Mouse (Mus musculus): ENCODE data around the gene 1700042G07Rik.
A peak's percentile ranks its signal among the peaks of the same experiment; 100 is the strongest.

Gene 1700042G07Rik

GRCm38 (mm10) chr4:116173072-116173471, at the start of gene 1700042G07Rik, which contains the start of gene Gm49337:
Gene 1700042G07Rik (plus strand): TSS chr4:116173372.
Gene Gm49337 (plus strand): TSS chr4:116173384.
- DNase-seq (ENCODE audit: low spot score): no peak

DNA sequence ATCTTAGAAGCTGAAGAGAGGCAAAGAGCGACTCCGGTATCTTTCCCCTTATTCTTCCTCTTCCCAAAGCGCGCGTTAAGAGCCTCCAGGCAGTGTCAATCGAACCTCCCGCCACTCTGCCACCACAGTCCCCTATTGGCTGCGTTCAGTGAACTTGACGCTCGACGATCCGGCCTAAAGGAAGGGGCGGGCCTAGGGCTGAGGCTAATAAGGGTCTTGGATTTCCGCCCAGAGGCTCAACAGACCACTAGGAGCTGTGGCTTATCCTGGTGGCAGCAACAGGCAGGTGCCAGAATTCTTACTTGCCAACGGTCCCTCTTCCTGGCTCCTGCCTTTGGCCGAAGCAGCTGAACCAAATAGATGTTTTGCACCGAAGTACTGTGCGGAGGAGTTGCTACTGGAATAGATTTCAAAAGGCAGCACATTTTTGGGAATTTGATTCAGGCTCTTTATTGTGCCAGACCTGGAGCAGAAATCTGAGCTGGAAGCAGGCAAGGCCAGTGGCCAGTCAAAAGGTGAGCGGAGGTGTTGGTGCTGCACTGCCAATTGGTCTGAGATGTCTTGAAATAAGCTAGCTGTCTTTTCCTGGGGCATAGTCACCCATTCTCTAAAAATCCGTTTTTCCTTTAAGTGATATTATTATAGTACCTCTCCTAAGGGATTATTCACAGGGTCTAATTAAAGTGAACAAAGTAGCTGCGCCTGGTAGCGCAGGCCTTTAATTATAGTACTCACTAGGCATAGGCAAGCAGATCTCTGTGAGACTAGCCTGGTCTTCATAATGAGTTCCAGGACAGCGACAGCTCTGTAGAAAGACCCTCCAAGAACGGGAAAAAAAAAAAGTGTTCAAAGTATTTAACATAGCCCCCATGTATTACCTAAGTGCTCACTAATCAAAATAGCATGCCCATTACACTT, 49.3 kb upstream of the 1700042G07Rik start, which contains the start of the genes Rad54l and Pomgnt1:
Gene Rad54l (minus strand): TSS at position 89 of the 918 bp plus-strand sequence.
Gene Pomgnt1 (plus strand): TSS at position 239 of the 918 bp plus-strand sequence.
- peak; percentile 18 for DNase-seq (ENCODE audit: low spot score)

- DNase-seq (ENCODE audit: low spot score): no peak
Measured at GRCm38 (mm10) chr4:116125803-116126386, 47.3 kb upstream of the 1700042G07Rik start.

DNA sequence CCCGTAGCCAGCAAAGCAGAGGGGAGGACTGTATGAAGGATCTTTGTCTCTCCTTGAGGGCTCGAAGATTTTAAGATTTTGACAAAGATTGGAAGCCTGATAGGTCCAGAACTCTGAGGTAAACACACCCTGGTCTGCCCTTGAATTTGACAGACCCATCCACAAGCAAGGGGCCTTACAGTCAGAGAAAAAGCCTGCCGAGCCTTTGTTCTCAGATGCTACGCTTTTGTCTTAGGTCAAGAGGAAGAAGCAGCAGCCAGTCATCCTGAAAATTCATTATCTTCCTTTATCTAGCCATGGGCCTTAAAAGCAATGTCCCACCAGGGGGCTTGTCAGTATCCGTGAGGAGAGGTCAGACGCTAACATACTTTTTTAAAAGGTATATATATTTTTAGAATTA, 45.2 kb upstream of the 1700042G07Rik start:
- no peak for DNase-seq (ENCODE audit: low spot score)

DNA sequence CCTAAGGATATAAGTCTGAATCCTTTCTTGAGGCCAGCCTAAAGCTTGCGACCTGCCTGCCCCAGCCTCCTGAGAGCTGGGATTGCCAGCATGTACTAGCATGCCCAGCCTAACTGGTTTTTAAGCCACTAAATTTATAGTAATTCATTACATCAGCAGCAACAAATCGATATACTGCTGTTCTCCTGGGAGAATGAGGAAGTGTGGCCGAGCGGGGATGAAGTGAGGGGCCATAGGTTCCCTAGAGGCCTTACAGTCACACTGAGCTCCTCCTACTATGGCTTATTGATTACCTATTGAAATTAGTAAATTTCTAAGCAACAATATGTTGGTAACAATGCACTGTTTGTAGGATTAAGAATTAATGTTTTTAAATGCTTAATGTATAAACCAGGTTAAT, 40.0 kb upstream of the 1700042G07Rik start:
- no peak for DNase-seq (ENCODE audit: low spot score)

DNA sequence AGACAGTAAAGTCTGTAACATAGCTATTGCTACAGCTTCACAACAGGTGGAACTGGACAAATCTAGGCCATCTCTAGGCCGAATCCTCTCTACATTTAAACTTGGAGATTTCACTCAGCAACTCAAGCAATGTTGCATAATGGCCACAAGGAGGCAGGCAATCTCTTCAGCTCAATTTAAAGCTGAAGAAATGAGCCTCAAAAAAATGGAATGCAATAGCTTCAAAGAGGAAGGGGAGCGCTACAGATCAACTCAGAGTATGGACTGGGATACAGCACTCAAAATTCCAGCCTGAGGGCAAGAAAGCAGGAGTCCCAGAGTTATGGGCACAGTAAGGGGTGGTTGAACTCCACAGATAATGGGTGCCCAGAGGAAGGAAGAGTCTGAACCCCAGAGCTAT, 38.2 kb upstream of the 1700042G07Rik start:
- DNase-seq (ENCODE audit: low spot score): no peak

DNA sequence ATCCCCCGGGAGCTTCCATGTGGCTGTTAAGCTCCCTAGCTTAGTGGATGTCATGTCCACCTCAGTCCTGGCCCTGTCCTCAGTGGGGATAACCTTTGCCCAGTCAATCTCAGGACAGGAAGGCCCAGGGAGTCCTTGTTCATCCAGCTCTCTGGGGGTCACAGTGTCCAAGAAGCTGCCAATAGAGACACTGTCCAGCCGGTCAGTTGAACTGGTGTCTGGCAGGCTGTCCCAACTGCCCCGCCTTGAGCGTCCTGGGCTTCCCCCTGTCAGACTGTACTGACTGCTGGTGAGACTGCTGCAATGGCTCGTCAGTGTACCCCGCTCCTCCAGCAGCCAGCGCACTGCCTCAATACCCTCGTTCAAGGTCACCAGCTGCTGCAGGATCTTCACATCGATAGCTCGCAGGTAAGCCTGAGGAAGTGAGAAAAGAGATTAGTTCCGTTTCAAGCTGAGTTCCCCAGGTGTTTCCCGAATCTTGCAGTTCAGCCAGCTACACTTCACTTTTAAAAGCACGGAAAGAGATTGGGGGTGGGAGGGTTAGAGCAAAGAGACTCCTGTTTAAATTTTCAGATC, 35.7 kb upstream of the 1700042G07Rik start:
- DNase-seq (ENCODE audit: low spot score): no peak

DNA sequence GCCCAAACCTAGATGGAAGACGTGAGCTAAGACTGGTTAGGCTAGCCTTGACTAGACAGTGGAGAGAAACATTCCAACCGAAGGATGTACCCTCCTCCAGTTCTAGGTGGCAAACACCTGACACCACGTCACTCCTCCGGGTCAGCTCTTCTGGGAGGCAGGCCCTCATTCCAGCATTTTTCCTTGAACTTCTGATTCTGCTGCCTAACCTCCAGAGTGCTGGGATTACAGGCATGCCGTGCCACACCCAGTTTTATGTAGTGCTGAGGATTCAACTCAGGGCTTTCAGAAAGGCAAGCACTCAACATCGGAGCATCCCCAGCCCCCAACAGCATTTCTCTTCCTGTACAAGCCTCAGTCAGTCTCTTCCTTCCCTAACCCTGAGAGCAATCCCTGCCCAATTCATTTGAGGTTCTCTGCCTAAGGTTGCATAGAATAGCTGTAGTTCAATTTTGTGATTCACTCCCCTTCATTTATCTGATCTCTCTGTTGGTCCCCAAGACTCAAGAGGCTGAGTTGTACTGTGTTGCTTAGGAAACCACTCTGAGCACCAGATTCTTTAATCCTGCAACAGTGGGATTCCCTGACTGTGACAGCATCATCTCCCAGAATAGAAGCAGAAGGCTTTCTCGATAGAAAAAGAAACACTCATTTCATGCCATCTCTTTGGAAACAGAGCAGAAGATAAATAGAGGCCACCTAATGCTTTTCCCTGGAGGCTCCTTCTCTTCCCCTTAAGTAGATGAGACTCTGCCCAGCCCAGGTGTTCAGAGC, 32.2 kb upstream of the 1700042G07Rik start:
- no peak for DNase-seq (ENCODE audit: low spot score)

DNA sequence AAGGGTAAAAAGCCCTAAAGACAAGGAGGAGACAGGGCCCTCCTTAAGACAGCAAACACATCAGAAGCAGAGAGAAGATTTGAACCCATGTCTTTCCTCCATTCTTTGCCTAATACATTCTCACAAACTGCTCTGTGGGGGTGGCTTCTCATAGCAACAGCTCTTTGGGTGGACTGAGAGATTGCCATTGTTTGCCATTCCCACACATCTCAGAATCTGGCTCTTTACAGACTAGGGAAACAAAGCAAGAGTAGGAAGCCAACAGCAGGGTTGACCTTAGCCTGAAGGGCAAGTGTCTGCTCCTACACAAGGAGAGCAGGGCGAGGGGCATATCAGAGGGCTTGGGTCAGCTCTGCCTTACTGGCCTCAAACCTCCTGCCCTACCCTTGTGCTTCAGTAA, 31.4 kb upstream of the 1700042G07Rik start:
- DNase-seq (ENCODE audit: low spot score): no peak

DNA sequence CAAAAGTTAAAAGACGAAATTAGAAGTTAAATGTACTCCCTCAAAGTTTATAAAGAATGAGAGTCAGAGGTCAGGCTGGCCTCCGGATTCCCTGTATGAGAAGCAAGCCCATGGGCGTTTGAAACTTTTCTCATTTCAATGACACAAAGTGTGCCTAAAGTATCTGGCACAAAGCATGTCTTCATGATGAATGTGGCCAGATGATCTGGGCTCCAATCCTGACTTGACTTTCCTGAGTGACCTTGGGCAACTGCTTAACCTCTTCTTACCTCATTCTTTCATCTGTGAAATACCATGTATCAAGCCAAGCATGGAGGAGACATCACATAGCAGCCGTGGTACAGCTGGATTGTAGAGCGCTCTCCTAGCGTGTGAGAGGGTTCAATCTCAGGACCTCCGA, 30.9 kb upstream of the 1700042G07Rik start:
- no peak for DNase-seq (ENCODE audit: low spot score)

DNA sequence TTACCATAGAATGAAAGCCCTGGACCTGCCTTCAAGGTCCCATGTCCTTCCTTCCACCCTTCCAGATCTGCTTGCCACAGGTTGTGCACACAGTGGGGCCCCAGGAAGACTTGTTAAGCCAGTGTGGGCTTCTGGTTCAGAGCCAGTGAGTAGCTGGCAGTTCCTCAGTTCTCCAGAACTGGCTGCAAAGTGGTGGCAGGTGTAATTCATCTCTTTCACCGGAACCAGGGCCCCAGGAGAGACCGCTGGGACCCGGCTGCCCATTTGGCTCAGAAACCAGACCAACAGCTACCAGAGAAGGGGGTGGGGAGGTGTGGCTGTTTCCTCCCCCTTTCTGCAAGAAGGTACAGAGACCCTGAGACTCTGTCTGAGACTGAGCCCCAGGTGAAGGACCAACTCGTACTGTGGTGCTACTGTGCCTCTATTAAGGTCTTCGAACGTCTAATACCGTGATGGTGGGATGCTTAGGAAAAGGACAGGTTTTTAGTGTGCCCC, 29.8 kb upstream of the 1700042G07Rik start:
- DNase-seq (ENCODE audit: low spot score): no peak

DNA sequence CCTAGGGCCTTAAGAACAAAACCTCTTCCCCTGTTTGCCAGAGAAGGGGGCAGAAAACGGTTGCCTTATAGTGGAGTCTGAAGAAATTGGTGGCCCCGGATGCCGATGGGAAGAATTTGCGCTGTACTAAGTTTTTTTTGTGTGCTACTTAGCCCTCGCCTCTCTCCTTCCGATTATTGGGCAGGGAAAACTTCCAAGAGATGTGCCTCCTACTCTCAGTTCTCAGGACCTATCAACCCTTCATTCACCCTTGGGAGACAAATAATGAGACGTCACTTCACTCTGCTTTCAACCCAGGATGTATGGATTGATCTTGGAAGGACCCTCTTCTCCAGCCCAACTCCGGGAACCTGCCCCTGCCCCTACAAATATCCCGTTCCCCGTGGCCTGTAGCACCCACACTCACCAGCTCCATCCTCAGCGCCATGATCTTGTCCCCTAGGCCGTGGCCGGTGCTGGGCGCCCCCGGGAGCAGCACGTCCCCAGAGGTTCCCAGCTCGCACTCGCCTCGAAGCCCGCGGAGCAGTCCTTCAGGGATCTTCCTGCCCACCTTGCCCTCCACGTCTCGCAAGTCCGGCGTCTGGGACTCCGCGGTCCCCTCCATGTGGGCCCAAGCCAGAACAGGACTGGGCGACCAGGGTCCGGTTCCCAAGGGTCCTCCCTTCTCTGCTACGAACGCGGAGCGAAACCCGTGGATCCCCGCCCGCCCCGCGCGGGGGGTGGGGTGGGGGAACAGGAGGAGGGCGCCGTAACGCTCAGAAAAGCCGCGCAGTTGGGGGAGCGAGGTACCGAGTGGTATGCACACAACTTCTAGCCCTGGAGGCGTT, 29.1 kb upstream of the 1700042G07Rik start:
- DNase-seq (ENCODE audit: low spot score): no peak

GRCm38 (mm10) chr4:116149812-116150155, 23.4 kb upstream of the 1700042G07Rik start:
- DNase-seq (ENCODE audit: low spot score): no peak

GRCm38 (mm10) chr4:116150156-116150861, 22.9 kb upstream of the 1700042G07Rik start:
- no peak for DNase-seq (ENCODE audit: low spot score)

- no peak for DNase-seq (ENCODE audit: low spot score)
Measured at GRCm38 (mm10) chr4:116150862-116151221, 22.3 kb upstream of the 1700042G07Rik start.

- DNase-seq (ENCODE audit: low spot score): no peak
Measured at GRCm38 (mm10) chr4:116151238-116151637, 21.9 kb upstream of the 1700042G07Rik start, which contains the start of gene Lurap1. Gene Lurap1 (minus strand): TSS chr4:116151338.

DNA sequence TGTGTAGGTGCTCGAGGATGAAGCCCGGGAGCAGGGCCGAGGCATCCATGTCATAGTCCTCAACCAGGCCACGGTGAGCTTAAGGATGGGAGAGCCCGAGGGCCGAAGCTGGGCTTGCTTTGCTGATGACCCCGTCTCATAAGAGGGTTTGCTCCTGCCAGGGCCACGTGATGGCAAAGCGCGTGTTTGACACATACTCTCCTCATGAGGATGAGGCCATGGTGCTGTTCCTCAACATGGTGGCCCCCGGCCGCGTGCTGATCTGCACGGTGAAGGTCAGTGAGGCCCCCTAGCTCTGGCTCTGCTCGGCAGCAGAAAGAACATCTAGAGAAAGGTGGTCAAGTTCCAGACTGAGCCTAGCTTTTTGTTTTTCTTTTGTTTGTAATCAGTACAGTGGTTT, 20.5 kb upstream of the 1700042G07Rik start:
- DNase-seq (ENCODE audit: low spot score): no peak

DNA sequence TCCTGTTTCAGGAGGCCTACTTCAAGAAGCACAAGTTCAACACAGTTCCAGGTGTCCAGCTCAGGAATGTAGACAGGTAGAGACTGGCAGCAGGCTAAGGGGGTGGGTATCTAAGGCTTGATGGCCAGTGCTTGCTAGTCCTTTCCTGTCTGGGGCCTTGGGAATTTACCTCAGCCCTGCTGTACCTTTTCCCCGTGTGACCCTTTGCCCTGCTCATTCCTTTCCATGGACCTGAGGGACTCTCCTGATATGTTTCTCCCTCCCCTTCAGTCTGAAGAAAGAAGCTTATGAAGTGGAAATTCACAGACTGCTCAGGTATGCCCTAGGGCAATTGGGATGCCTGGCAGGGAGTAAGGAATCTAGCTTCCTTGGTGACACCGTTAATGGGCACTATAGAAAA, 15.3 kb upstream of the 1700042G07Rik start:
- no peak for DNase-seq (ENCODE audit: low spot score)

GRCm38 (mm10) chr4:116159912-116160311, 13.3 kb upstream of the 1700042G07Rik start:
- no peak for DNase-seq (ENCODE audit: low spot score)

- no peak for DNase-seq (ENCODE audit: low spot score)
Measured at GRCm38 (mm10) chr4:116160769-116161168, 12.4 kb upstream of the 1700042G07Rik start.
